Mouse (Mus musculus): Measurements from ENCODE around the gene Jazf1.
A peak's percentile ranks its signal among the peaks of the same experiment; 100 is the strongest.

Gene Jazf1

GRCm38 (mm10) chr6:52912143-52912918, 156.1 kb downstream of the Jazf1 start:
- DNase-seq (ENCODE audit: low read depth, low spot score): no peak

- no peak for DNase-seq (ENCODE audit: low read depth, low spot score)
Observed at GRCm38 (mm10) chr6:52906801-52907200, 161.6 kb downstream of the Jazf1 start.

GRCm38 (mm10) chr6:52905100-52905499, 163.3 kb downstream of the Jazf1 start:
- no peak for DNase-seq (ENCODE audit: low read depth, low spot score)

- peak; percentile 36 for DNase-seq (ENCODE audit: low read depth, low spot score)
Observed at GRCm38 (mm10) chr6:52903226-52903960, 165.0 kb downstream of the Jazf1 start.

- no peak for DNase-seq (ENCODE audit: low read depth, low spot score)
Observed at GRCm38 (mm10) chr6:52899574-52900245, 168.7 kb downstream of the Jazf1 start.

DNA sequence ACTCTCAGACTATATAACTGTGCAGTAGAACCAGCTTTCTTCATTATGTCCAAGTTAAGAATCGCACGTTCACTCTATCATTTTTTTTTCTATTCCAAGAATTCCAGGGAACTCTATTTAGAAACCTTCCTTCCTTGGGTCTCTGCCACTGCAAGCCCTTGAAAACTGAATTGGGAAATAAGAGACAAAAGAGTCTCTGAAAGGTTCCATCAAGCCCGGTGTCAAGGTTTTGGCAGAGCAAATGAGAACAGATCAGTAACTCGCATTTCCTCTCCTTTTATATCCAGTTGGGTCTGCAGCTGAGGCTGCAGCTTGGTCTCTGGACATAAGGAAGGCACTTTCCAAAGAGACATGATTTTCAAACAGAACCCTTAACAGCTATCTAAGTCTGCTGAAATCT, 173.4 kb downstream of the Jazf1 start:
- DNase-seq (ENCODE audit: low read depth, low spot score): no peak

- DNase-seq (ENCODE audit: low read depth, low spot score): no peak
Observed at GRCm38 (mm10) chr6:52894501-52894823, 174.0 kb downstream of the Jazf1 start.

- no peak for DNase-seq (ENCODE audit: low read depth, low spot score)
Observed at GRCm38 (mm10) chr6:52893811-52894500, 174.5 kb downstream of the Jazf1 start.

DNA sequence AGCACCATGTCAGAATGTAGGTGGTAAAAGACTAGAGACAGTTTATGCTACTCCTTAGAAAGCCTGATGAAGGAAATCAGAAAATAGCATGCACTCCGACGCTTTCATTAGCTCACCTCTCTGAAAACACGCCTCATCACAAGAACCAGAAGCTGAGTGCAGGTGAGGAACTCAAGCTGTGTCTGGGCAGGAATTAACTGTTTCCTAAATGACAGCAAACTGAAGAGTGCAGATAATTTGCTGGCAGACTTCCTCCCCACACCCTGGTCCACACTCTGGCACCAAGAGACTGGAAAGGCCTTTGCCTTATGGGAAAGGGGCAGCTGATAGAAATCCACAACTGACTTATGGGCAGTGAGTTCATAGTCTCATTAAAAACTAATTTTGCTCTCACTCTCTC, 175.5 kb downstream of the Jazf1 start:
- no peak for DNase-seq (ENCODE audit: low read depth, low spot score)

GRCm38 (mm10) chr6:52887541-52888203, 180.8 kb downstream of the Jazf1 start:
- no peak for DNase-seq (ENCODE audit: low read depth, low spot score)

DNA sequence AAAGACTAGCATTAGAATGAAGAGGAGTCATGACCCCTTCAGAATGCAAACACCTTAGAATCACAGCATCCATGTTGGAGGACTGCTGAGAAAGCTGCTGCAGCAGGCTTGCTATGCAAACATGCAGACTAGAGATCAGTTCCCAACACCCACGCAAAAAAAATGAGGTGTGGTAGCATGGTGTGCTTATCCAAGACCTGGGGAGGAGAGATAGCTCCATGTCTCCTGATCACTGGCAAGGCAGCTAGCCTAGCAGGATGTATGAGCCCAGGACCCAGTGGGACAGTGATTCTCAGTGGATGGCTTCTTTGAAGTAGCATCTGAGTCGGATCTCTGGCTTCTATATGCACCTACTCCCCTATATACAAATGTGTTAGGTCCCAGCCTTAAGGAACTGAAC, 184.7 kb downstream of the Jazf1 start:
- no peak for DNase-seq (ENCODE audit: low read depth, low spot score)

DNA sequence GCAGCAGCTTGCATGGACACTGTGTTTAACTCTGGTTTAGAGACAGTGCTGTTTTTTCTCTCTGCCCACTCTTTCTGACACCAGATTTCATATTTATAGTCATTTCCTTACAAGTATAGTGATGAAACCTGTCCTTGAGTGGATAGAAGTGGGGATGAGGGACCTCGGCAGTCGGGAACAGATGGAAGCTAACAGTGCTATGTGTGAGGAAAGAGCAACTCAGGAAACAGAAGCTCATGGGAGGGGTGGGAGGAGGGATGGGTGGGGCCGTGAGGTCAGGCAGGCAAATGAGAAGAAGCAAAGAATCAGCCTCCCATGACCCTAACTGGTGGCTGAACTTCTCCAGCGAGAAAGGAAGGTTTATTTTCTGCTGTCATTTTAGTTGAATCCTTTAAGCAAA, 191.3 kb downstream of the Jazf1 start:
- DNase-seq (ENCODE audit: low read depth, low spot score): peak; percentile 31

- DNase-seq (ENCODE audit: low read depth, low spot score): no peak
Observed at GRCm38 (mm10) chr6:52871306-52871705, 197.1 kb downstream of the Jazf1 start.

DNA sequence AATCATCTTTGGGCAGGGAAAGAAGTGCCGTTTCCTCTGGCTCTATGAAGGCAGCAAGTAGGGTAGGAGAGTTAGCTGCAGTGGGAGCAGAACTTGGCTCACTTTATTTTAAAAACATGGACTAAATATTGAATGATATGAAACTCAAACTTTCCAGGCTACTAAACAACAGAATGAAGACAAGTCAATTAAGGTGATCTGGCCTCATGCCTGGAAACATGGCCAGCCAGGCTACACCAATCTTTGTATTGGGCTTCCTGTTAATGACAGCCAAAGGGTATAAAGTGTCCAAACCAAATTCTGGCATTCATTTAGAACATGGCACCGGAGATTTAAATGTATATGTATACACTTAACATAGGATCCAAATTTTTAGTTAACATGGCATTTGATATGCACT, 199.2 kb downstream of the Jazf1 start:
- DNase-seq (ENCODE audit: low read depth, low spot score): no peak

- no peak for DNase-seq (ENCODE audit: low read depth, low spot score)
Observed at GRCm38 (mm10) chr6:52868352-52868751, 200.1 kb downstream of the Jazf1 start.

GRCm38 (mm10) chr6:52861928-52862327, 206.5 kb downstream of the Jazf1 start:
- no peak for DNase-seq (ENCODE audit: low read depth, low spot score)

- DNase-seq (ENCODE audit: low read depth, low spot score): no peak
Observed at GRCm38 (mm10) chr6:52861186-52861820, 207.1 kb downstream of the Jazf1 start.

DNA sequence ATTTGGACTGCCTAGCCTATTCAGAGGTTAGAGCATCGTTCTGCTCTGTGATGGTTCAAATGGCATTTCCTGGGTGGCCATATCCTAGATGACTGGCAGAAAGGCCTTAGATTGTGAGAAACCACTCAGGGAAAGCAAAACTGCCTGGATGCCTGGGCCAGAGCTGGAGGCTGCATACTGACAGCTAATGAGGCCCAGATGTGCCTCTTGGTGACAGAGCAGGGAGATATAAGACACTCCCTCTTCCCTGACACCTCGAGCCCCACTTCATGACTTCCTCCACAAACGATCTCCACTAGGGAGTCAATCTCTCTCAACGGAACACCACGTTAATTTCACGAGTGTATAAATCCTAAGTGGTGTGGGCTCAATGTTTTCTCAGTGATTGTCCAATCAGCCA, 207.7 kb downstream of the Jazf1 start:
- no peak for DNase-seq (ENCODE audit: low read depth, low spot score)

DNA sequence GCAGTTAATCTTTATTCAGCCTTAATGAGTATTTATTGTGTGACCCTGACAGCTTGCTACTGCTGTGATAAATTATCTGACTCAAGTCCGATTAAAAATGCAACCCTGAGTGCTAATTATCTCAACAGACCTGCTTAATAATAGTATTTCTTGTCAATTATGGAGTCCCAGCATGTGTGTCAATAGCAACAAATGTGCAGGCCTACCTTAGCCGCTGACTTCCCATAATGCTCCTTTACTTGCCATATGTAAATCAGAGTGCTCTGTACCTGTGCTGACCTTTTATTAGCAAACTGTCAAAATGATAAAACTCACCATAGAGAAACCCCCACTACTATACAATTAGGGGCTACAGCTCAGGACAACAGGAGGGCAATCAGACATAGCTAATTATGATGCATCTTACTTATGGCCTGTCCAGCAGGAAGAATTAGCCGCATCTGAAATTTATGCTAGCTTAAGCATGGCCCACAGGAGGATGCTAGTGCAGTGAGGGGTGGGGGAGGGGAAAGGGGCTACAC, 209.5 kb downstream of the Jazf1 start:
- no peak for DNase-seq (ENCODE audit: low read depth, low spot score)

- no peak for DNase-seq (ENCODE audit: low read depth, low spot score)
Observed at GRCm38 (mm10) chr6:52852404-52853107, 215.9 kb downstream of the Jazf1 start.

All from telencephalon, adult 2 months (tissue).